Mouse (Mus musculus) stomach, postnatal 0 days (tissue): ENCODE results near the gene Pias3. TPM values are rescaled to one million over a fixed set of nuclear protein-coding genes. Genes with fewer than 3 reads are reported as not detected.
A peak's percentile ranks its signal among the peaks of the same experiment; 100 is the strongest.

Source experiments
- ATAC-seq: fragments of 200-750 bp; cut with Nextera tagmentation; 2 replicates; pipeline ENCODE4 v1.8.0; 2017; ENCODE audit not compliant: low FRiP score, low TSS enrichment
- DNase-seq: peaks from one replicate; pipeline ENCODE4 v3.0.0-alpha.2; 2016; ENCODE audit warnings: low spot score
- H3K27ac ChIP-seq: fragments of 300-500 bp; sonication (generic); replicated peaks from 2 replicates; pipeline ENCODE4 v1.5.1; 2014; ENCODE audit warnings: mild to moderate bottlenecking, control low read depth
- H3K27me3 ChIP-seq: fragments of 300-500 bp; sonication (generic); 2 replicates; pipeline ENCODE4 v1.6.1; 2014; ENCODE audit warnings: low read length; ENCODE audit not compliant: control insufficient read depth, insufficient read depth
- H3K36me3 ChIP-seq: fragments of 300-500 bp; sonication (generic); 2 replicates; pipeline ENCODE4 v1.6.1; 2014; ENCODE audit warnings: low read length, mixed read lengths; ENCODE audit not compliant: control insufficient read depth, insufficient read depth
- H3K4me1 ChIP-seq: fragments of 300-500 bp; sonication (generic); replicated peaks from 2 replicates; pipeline ENCODE4 v1.6.1; 2014; ENCODE audit warnings: antibody characterized with exemption; ENCODE audit not compliant: control insufficient read depth, insufficient read depth
- H3K4me2 ChIP-seq: fragments of 300-500 bp; sonication (generic); replicated peaks from 2 replicates; pipeline ENCODE4 v1.6.1; 2014; ENCODE audit warnings: low read depth, mild to moderate bottlenecking, control low read depth, moderate library complexity
- H3K4me3 ChIP-seq: fragments of 300-500 bp; sonication (generic); 2 replicates; pipeline ENCODE4 v1.5.1; 2014; ENCODE audit warnings: low read depth, low read length, control low read depth
- H3K9ac ChIP-seq: fragments of 300-500 bp; sonication (generic); 2 replicates; pipeline ENCODE4 v1.6.1; 2014; ENCODE audit warnings: mild to moderate bottlenecking, low read length, control low read depth, mixed read lengths
- H3K9me3 ChIP-seq: fragments of 300-500 bp; sonication (generic); 2 replicates; pipeline ENCODE4 v1.6.1; 2016; ENCODE audit warnings: low read length; ENCODE audit not compliant: control insufficient read depth
- CTCF ChIP-seq: IDR thresholded peaks from 2 replicates; pipeline ENCODE4 v1.5.1; 2016; ENCODE audit warnings: antibody characterized with exemption, low read depth, mild to moderate bottlenecking, moderate library complexity
- EP300 ChIP-seq: optimal IDR thresholded peaks from 2 replicates; pipeline ENCODE3; 2016; ENCODE audit warnings: antibody characterized with exemption
- WGBS: fragments of 180-500 bp; shearing (Covaris S2); extraction: QIAGEN DNeasy Blood & Tissue Kit; methylation state at CpG from one replicate; pipeline ENCODE4 v1.1.7; 2014; 5-methylcytosine and 5-hydroxymethylcytosine counted together
- polyA plus RNA-seq: library from polyadenylated mRNA; unstranded; fragments of >200 nt; fragmentation: Nextera tagmentation; extraction: Ambion mirVana; gene quantifications from 2 replicates; pipeline ENCODE4 v1.2.1, GENCODE M21; 2015

Gene Pias3
- polyA plus RNA-seq, 1 experiment from 2014 or later: 23.4 TPM

- H3K4me2 ChIP-seq: peak overlapping the region; percentile 55
- no peaks in the 10 kb centered on the region for H3K27me3 ChIP-seq
- H3K4me3 ChIP-seq: peak overlapping the region; percentile 88
- no peaks in the 10 kb centered on the region for H3K4me1 ChIP-seq
- TF ChIP-seq EP300 (no peak), CTCF (no peak)
- H3K9me3 ChIP-seq: no peaks in the 10 kb centered on the region
- H3K9ac ChIP-seq: peak overlapping the region; percentile 84; the same call in 1 of the 2 replicates
- H3K27ac ChIP-seq: no peak overlapping the region; the same call in 1 of the 2 replicates
- 34% methylated on average over 7 of the region's 7 CpGs for WGBS
- no peak for ATAC-seq
- H3K36me3 ChIP-seq: no peaks in the 10 kb centered on the region
- no peak for DNase-seq
Measured at GRCm38 (mm10) chr3:96728634-96729402, 32.6 kb downstream of the Pias3 start.

DNA sequence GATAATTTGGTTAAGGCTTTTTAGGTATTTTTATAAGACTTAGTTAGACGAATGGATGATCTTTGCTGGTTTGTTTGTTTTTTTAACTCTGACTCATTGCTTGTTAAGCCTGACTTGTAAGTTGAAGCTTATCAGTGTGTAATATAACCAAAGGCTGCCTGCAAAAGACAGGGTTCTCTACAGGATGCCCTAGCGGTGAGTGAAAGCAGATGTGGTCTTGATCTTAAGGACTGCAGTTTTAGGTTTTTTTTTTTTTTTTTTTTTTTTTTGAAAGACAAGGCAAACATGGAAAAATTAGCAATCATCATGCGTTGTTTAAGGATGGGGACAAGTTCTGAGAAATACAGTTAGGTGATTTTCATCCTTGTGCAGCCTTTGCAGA lies 33.2 kb downstream of the Pias3 start:
- Histone ChIP-seq H3K27me3 (no peaks in the 10 kb centered on the region), H3K27ac (no peak overlapping the region), H3K4me2 (no peak overlapping the region), H3K4me3 (no peak overlapping the region), H3K4me1 (no peaks in the 10 kb centered on the region), H3K36me3 (no peaks in the 10 kb centered on the region), H3K9ac (no peak overlapping the region), H3K9me3 (no peaks in the 10 kb centered on the region)
- no peak for ATAC-seq
- no peak for DNase-seq
- TF ChIP-seq CTCF (peak; percentile 55), EP300 (no peak)
- 29% methylated on average over 3 of the region's 3 CpGs for WGBS

DNA sequence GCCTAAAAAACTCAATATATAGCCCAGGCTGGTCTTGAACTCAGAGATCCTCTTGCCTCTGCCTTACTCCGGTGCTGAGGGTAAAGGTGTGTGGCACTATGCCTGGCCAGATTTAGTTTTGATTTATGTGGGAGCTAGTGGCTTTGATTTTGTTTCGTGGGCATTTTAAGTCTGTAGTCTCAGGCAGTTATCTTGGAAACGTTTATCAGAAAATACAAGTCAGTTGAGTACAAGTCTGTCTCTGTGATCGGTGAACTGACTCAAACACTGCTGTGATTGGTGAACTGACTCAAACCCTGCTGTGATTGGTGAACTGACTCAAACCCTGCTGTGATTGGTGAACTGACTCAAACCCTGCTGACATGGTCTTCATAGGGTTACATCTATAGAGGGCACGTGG lies 34.6 kb downstream of the Pias3 start:
- no peak overlapping the region for H3K9ac ChIP-seq
- no peak overlapping the region for H3K27ac ChIP-seq
- H3K9me3 ChIP-seq: no peaks in the 10 kb centered on the region
- DNase-seq: no peak
- WGBS: 63% methylated on average over 5 of the region's 5 CpGs
- no peak for ATAC-seq
- no peak for TF ChIP-seq EP300
- TF ChIP-seq CTCF: no peak
- H3K27me3 ChIP-seq: no peaks in the 10 kb centered on the region
- no peaks in the 10 kb centered on the region for H3K36me3 ChIP-seq
- no peaks in the 10 kb centered on the region for H3K4me1 ChIP-seq
- no peak overlapping the region for H3K4me2 ChIP-seq
- no peak overlapping the region for H3K4me3 ChIP-seq

- DNase-seq: no peak
- 94% methylated on average over 1 of the region's 1 CpGs for WGBS
- Histone ChIP-seq H3K36me3 (no peaks in the 10 kb centered on the region), H3K4me2 (no peak overlapping the region), H3K4me3 (no peak overlapping the region), H3K4me1 (no peaks in the 10 kb centered on the region), H3K27ac (no peak overlapping the region), H3K9me3 (no peaks in the 10 kb centered on the region), H3K27me3 (no peaks in the 10 kb centered on the region), H3K9ac (no peak overlapping the region)
- TF ChIP-seq CTCF (no peak), EP300 (no peak)
- no peak for ATAC-seq
Measured at GRCm38 (mm10) chr3:96733984-96734383, 37.8 kb downstream of the Pias3 start.

DNA sequence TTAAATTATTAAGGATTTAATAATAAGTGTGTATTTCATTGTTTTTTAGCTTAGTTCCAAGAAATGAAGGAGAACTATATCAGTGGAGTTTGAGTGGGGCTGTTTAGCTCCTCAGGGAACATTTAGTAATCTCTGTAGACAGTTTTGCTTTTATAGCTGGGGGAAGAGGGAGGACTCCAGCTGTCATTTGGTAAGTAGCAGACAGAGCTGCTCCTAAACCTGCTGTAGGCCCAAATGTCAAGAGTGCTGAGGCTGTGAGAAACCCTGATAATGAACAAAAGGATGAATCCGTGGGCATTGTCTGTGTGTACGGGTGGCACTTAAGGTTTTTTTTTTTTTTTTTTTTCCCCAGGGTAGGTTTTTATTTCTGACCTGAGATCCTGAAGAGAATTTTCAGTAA lies 39.0 kb downstream of the Pias3 start:
- H3K36me3 ChIP-seq: no peaks in the 10 kb centered on the region
- no peaks in the 10 kb centered on the region for H3K9me3 ChIP-seq
- H3K27me3 ChIP-seq: no peaks in the 10 kb centered on the region
- no peak overlapping the region for H3K27ac ChIP-seq
- H3K4me3 ChIP-seq: no peak overlapping the region
- DNase-seq: no peak
- WGBS: 97% methylated on average over 2 of the region's 2 CpGs
- no peaks in the 10 kb centered on the region for H3K4me1 ChIP-seq
- no peak overlapping the region for H3K4me2 ChIP-seq
- no peak overlapping the region for H3K9ac ChIP-seq
- ATAC-seq: no peak
- TF ChIP-seq CTCF (no peak), EP300 (no peak)

DNA sequence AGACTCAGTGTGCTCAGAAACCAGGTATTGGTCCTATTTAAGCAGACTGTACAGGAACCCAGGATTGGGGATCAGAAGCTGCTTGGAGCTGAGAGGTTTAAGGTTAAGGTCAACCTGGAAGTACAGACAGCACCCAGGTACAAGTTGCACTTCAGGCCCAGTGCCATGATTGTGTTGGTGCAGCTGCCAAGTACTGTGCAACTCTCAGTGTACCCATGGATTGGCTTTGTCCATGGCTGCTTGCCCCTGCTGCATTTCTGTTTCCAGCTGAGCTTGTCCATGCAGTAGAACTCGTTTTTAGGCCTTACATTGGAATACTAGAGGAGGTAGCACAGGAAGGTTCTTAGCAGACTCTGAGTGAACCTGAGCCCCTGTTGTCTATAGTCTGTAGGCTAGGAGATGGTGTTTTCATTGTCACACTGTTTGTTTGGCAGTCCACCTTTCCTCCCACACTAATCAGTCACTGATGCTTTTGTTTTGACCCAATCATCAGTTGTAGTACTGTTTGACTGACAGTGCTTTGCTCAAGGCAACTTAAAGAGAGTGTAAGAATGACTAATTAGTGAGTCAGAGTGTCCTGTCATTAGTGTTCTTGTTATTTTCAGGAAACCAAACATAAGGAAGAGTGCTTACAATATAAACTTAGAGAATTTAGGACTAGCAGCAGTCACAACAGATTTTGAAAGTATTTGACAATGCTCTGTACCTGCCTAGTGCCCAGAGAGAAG lies 41.0 kb downstream of the Pias3 start:
- H3K4me1 ChIP-seq: no peaks in the 10 kb centered on the region
- H3K27ac ChIP-seq: no peak overlapping the region
- TF ChIP-seq EP300 (no peak), CTCF (no peak)
- WGBS: 56% methylated on average over 1 of the region's 1 CpGs
- H3K27me3 ChIP-seq: no peaks in the 10 kb centered on the region
- no peak for DNase-seq
- ATAC-seq: no peak
- H3K4me2 ChIP-seq: no peak overlapping the region
- H3K4me3 ChIP-seq: no peak overlapping the region
- H3K9ac ChIP-seq: no peak overlapping the region
- H3K9me3 ChIP-seq: no peaks in the 10 kb centered on the region
- no peaks in the 10 kb centered on the region for H3K36me3 ChIP-seq
